ENCODE assay signal across 8 mouse cellular contexts in genomic region chr8:125183548-125184451, GRCm38 (mm10).
DNase-seq lines count a peak whose midpoint lies in the region; ATAC-seq and TF ChIP-seq lines count a peak whose summit lies in the region.

No protein-coding gene starts in this region.

- no peak overlapping the region for H3K9ac ChIP-seq in embryonic facial prominence, embryonic 11.5 days (replicated peaks; ENCODE audit: low read length)
- H3K9ac ChIP-seq in limb, embryonic 11.5 days (ENCODE audit: low read length) = peak overlapping the region; percentile 48; the same call in 1 of the 2 replicates

- no peak for TF ChIP-seq POLR2A in kidney, adult 2 months (IDR thresholded peaks at IDR 0.05; ENCODE audit: low read depth, low read length)

- peak; percentile 36 for ATAC-seq in embryonic facial prominence, embryonic 11.5 days (replicated peaks; ENCODE audit: insufficient number of reproducible peaks, low FRiP score, low TSS enrichment, low read depth)
- ATAC-seq in limb, embryonic 11.5 days (ENCODE audit: insufficient number of reproducible peaks, low FRiP score, low TSS enrichment, low read depth) = peak; percentile 37; the same call in 1 of the 2 replicates

- no peaks in the 10 kb centered on the region for H3K4me1 ChIP-seq in embryonic facial prominence, embryonic 11.5 days (ENCODE audit: control insufficient read depth, insufficient read depth, low read length)
- H3K4me1 ChIP-seq in kidney, adult 2 months (ENCODE audit: control insufficient read depth, insufficient read depth, low read length) = no peaks in the 10 kb centered on the region; the same call in 1 of the 2 replicates
- peaks cover 15% of the 10 kb centered on the region for H3K4me1 ChIP-seq in limb, embryonic 11.5 days (ENCODE audit: control insufficient read depth, insufficient read depth, low read length)

- no peaks in the 10 kb centered on the region for H3K9me3 ChIP-seq in embryonic facial prominence, embryonic 11.5 days (replicated peaks; ENCODE audit: control insufficient read depth, low read length)
- no peaks in the 10 kb centered on the region for H3K9me3 ChIP-seq in limb, embryonic 11.5 days (ENCODE audit: control insufficient read depth, low read length)

- peak; percentile 83 to 84 for DNase-seq in B cell, adult 2 months
- DNase-seq in adrenal gland, postnatal 25 days = peak; percentile 91
- DNase-seq in embryonic facial prominence, embryonic 11.5 days (ENCODE audit: low spot score) = peak; percentile 94
- DNase-seq in heart, adult 8-10 months (ENCODE audit: low spot score) = peak; percentile 77
- DNase-seq in kidney, adult 2 months = peak; percentile 82
- DNase-seq in limb, embryonic 11.5 days (ENCODE audit: low spot score) = peak; percentile 98
- DNase-seq in natural killer cell, adult 2 months (ENCODE audit: low spot score in 2 of 2) = peak; percentile 42 to 69
- DNase-seq in spleen, postnatal 4 days (ENCODE audit: low spot score in 2 of 2) = peak; percentile 65 to 92

- WGBS in embryonic facial prominence, embryonic 11.5 days = 20% methylated on average over 17 of the region's 17 CpGs
- 16% methylated on average over 17 of the region's 17 CpGs for WGBS in kidney, adult 2 months
- WGBS in limb, embryonic 11.5 days = 10% methylated on average over 17 of the region's 17 CpGs

- no peak overlapping the region for H3K4me2 ChIP-seq in embryonic facial prominence, embryonic 11.5 days (ENCODE audit: low read depth, low read length)
- peak overlapping the region; percentile 33 for H3K4me2 ChIP-seq in limb, embryonic 11.5 days (ENCODE audit: low read depth, severe bottlenecking)

- no peaks in the 10 kb centered on the region for H3K27me3 ChIP-seq in embryonic facial prominence, embryonic 11.5 days (ENCODE audit: control insufficient read depth, insufficient read depth, low read length)
- H3K27me3 ChIP-seq in kidney, adult 2 months (replicated peaks; ENCODE audit: control insufficient read depth, insufficient read depth, low read length) = no peaks in the 10 kb centered on the region
- H3K27me3 ChIP-seq in limb, embryonic 11.5 days (ENCODE audit: control insufficient read depth, insufficient read depth, low read length) = no peaks in the 10 kb centered on the region

- no peak overlapping the region for H3K4me3 ChIP-seq in embryonic facial prominence, embryonic 11.5 days (ENCODE audit: low read depth, low read length)
- H3K4me3 ChIP-seq in kidney, adult 2 months (ENCODE audit: insufficient read depth, low read depth, low read length) = no peak overlapping the region
- H3K4me3 ChIP-seq in limb, embryonic 11.5 days (ENCODE audit: low read depth, low read length) = no peak overlapping the region

- peak; percentile 92 for TF ChIP-seq CTCF in kidney, adult 2 months (conservative IDR thresholded peaks at IDR 0.05; ENCODE audit: insufficient read depth, insufficient read length, low read depth, low read length)

- H3K27ac ChIP-seq in embryonic facial prominence, embryonic 11.5 days (replicated peaks; ENCODE audit: low read depth, low read length) = 0 out of 2 replicates have a peak overlapping the region, but pooled peaks have one; percentile 32
- H3K27ac ChIP-seq in kidney, adult 2 months (ENCODE audit: insufficient read depth, low read depth, low read length) = no peak overlapping the region
- H3K27ac ChIP-seq in limb, embryonic 11.5 days (replicated peaks; ENCODE audit: low read depth, low read length) = peak overlapping the region; percentile 77

- H3K36me3 ChIP-seq in embryonic facial prominence, embryonic 11.5 days (replicated peaks; ENCODE audit: control insufficient read depth, insufficient read depth, low read depth, low read length) = no peaks in the 10 kb centered on the region
- H3K36me3 ChIP-seq in kidney, adult 2 months (ENCODE audit: control insufficient read depth, insufficient read depth, low read length) = no peaks in the 10 kb centered on the region
- H3K36me3 ChIP-seq in limb, embryonic 11.5 days (ENCODE audit: control insufficient read depth, insufficient read depth, low read length) = no peaks in the 10 kb centered on the region
